In genomic region chr11:107468252-107469030, GRCm38 (mm10) we compare ENCODE assay signal across 8 mouse cellular contexts. TPM values are rescaled to one million over a fixed set of nuclear protein-coding genes. Genes with fewer than 3 reads are reported as not detected.
DNase-seq lines count a peak whose midpoint lies in the region; ATAC-seq and TF ChIP-seq lines count a peak whose summit lies in the region.

No protein-coding gene starts in this region.

- peak overlapping the region; percentile 61 for H3K9ac ChIP-seq in forebrain, postnatal 0 days
- peak overlapping the region; percentile 96 for H3K9ac ChIP-seq in liver, embryonic 13.5 days

- H3K4me1 ChIP-seq in lung, adult 2 months (ENCODE audit: control insufficient read depth, insufficient read depth, low read length) = peaks cover 6% of the 10 kb centered on the region
- peaks cover 11% of the 10 kb centered on the region for H3K4me1 ChIP-seq in forebrain, postnatal 0 days (ENCODE audit: insufficient read depth)
- H3K4me1 ChIP-seq in liver, embryonic 13.5 days (replicated peaks) = peaks cover 61% of the 10 kb centered on the region

- H3K4me3 ChIP-seq in lung, adult 2 months (replicated peaks; ENCODE audit: extremely low read depth, low read depth, low read length) = peak overlapping the region; percentile 78
- H3K4me3 ChIP-seq in forebrain, postnatal 0 days (ENCODE audit: low read depth, low read length) = peak overlapping the region; percentile 76
- H3K4me3 ChIP-seq in liver, embryonic 13.5 days (replicated peaks) = peak overlapping the region; percentile 91

- DNase-seq in lung, adult 2 months = no peak
- DNase-seq in lung, postnatal 14 days = no peak
- peak; percentile 88 for DNase-seq in c-Kit-positive CD71-positive TER-119-positive erythroid progenitor cells, embryonic 14.5 days (ENCODE audit: low spot score)
- DNase-seq in forebrain, postnatal 0 days = peak; percentile 21
- DNase-seq in liver, embryonic 13.5 days = peak; percentile 83
- DNase-seq in spleen, postnatal 36 days (ENCODE audit: low spot score in 2 of 2) = peak; percentile 44 to 67
- DNase-seq in layer of hippocampus, adult 11-12 months (ENCODE audit: low spot score) = no peak
- no peak for DNase-seq in adrenal gland, postnatal 36 days

- H3K36me3 ChIP-seq in forebrain, postnatal 0 days (ENCODE audit: insufficient read depth) = no peaks in the 10 kb centered on the region
- peaks cover 2% of the 10 kb centered on the region; the same call in 1 of the 2 replicates for H3K36me3 ChIP-seq in liver, embryonic 13.5 days

- no peak for TF ChIP-seq POLR2A in lung, adult 2 months (IDR thresholded peaks at IDR 0.05; ENCODE audit: borderline replicate concordance, extremely low read depth, low read depth, low read length)

- 13% methylated on average over 16 of the region's 16 CpGs for WGBS in lung, adult 2 months
- WGBS in forebrain, postnatal 0 days = 13% methylated on average over 16 of the region's 16 CpGs
- 3% methylated on average over 16 of the region's 16 CpGs for WGBS in liver, embryonic 13.5 days (ENCODE audit: insufficient replicate concordance)

- no peak for ATAC-seq in forebrain, postnatal 0 days
- peak; percentile 74 for ATAC-seq in liver, embryonic 13.5 days (ENCODE audit: low read depth)

- no peak for TF ChIP-seq CTCF in lung, adult 2 months (IDR thresholded peaks at IDR 0.05; ENCODE audit: insufficient read depth, low read length)
- TF ChIP-seq CTCF in forebrain, postnatal 0 days (IDR thresholded peaks at IDR 0.05; ENCODE audit: low read depth) = no peak

- no peaks in the 10 kb centered on the region for H3K9me3 ChIP-seq in forebrain, postnatal 0 days (ENCODE audit: low read length)
- H3K9me3 ChIP-seq in liver, embryonic 13.5 days (replicated peaks) = no peaks in the 10 kb centered on the region

- peak overlapping the region; percentile 69 for H3K4me2 ChIP-seq in forebrain, postnatal 0 days (ENCODE audit: low read depth)
- peak overlapping the region; percentile 99 for H3K4me2 ChIP-seq in liver, embryonic 13.5 days

- H3K27me3 ChIP-seq in forebrain, postnatal 0 days (ENCODE audit: insufficient read depth, low read length) = no peaks in the 10 kb centered on the region
- H3K27me3 ChIP-seq in liver, embryonic 13.5 days = no peaks in the 10 kb centered on the region

- H3K27ac ChIP-seq in forebrain, postnatal 0 days (ENCODE audit: low read depth, low read length) = no peak overlapping the region
- peak overlapping the region; percentile 97 for H3K27ac ChIP-seq in liver, embryonic 13.5 days

RNA-seq across cellular contexts. Expression of gene Pitpnc1, which starts 2.1 kb away (rescaled TPM):
- polyA plus RNA-seq in lung, adult 2 months (2012; rRNA removed) = 27.2 and 39.0 TPM in 2 replicates
- 40.2 and 49.1 TPM in 2 replicates for total RNA-seq in forebrain, postnatal 0 days (2014; rRNA removed)
- 33.7 and 47.6 TPM in 2 replicates for polyA plus RNA-seq in forebrain, postnatal 0 days (2015; fragmentation: Nextera tagmentation; extraction: Ambion mirVana)
- polyA plus RNA-seq in liver, embryonic 13.5 days (2015; fragmentation: Nextera tagmentation; extraction: Ambion mirVana) = 7.4 and 8.3 TPM in 2 replicates
- total RNA-seq in adrenal gland, postnatal 36 days (2021) = 10 to 100 TPM; 11.1 to 13.0 TPM

RNA-seq across cellular contexts. Expression of gene Psmd12, which starts 10.8 kb away (rescaled TPM):
- polyA plus RNA-seq in lung, adult 2 months (2012; rRNA removed) = 8.3 and 12.9 TPM in 2 replicates
- total RNA-seq in forebrain, postnatal 0 days (2014; rRNA removed) = 54.5 and 59.1 TPM in 2 replicates
- 146 and 149 TPM in 2 replicates for polyA plus RNA-seq in forebrain, postnatal 0 days (2015; fragmentation: Nextera tagmentation; extraction: Ambion mirVana)
- polyA plus RNA-seq in liver, embryonic 13.5 days (2015; fragmentation: Nextera tagmentation; extraction: Ambion mirVana) = 134 and 159 TPM in 2 replicates
- 10 to 100 TPM; 98.2 to 99.1 TPM for total RNA-seq in adrenal gland, postnatal 36 days (2021)

Comparison
In these comparisons a context has a peak if more than half of its experiments do, and no peak if none do; other contexts are left out.
1. DNase-seq: peak in c-Kit-positive CD71-positive TER-119-positive erythroid progenitor cells, embryonic 14.5 days (single experiment), forebrain, postnatal 0 days (single experiment), liver, embryonic 13.5 days (single experiment) and spleen, postnatal 36 days (2 of 2); none in lung, adult 2 months (single experiment), lung, postnatal 14 days (single experiment), layer of hippocampus, adult 11-12 months (single experiment) and adrenal gland, postnatal 36 days (0 of 2).
2. Peak in every context shown above with its lines, with median percentiles within 50 percentile points of each other: H3K4me3 ChIP-seq.